Mouse (Mus musculus): Measurements from ENCODE around the gene Olfr122. TPM values are rescaled to one million over a fixed set of nuclear protein-coding genes. Genes with fewer than 3 reads are reported as not detected.

Olfr122 gene
- polyA plus RNA-seq (2012; ENCODE audit: insufficient read depth, insufficient read length, missing spikeins) = not detected in 2 replicates

- Histone ChIP-seq H3K4me3 (ENCODE audit: insufficient read depth, low read depth, low read length) (no peak within 1 kb of the TSS), H3K4me1 (ENCODE audit: control insufficient read depth, insufficient read depth, insufficient read length, low read length) (no peaks in the 10 kb centered on the region)
These were observed at the start of gene Olfr122 for GRCm38 (mm10) chr17:37768307-37768706. Gene Olfr122, plus strand, starts transcription at chr17:37768607.

GRCm38 (mm10) chr17:37721508-37721907, 46.9 kb upstream of the Olfr122 start, which contains the start of gene Olfr120:
Gene Olfr120, plus strand, starts transcription at chr17:37721808.
- no peak within 1 kb of the TSS for H3K4me3 ChIP-seq (ENCODE audit: insufficient read depth, low read depth, low read length)
- no peaks in the 10 kb centered on the region for H3K4me1 ChIP-seq (ENCODE audit: control insufficient read depth, insufficient read depth, insufficient read length, low read length)

More at GRCm38 (mm10) chr17:37768307-37768706, at the start of gene Olfr122:
- H3K27ac ChIP-seq (replicated peaks; ENCODE audit: low read depth, low read length) = no peak within 1 kb of the TSS

GRCm38 (mm10) chr17:37738070-37738469, 30.3 kb upstream of the Olfr122 start:
- H3K4me3 ChIP-seq (ENCODE audit: insufficient read depth, low read depth, low read length) = no peak overlapping the region
- no peak overlapping the region for H3K27ac ChIP-seq (replicated peaks; ENCODE audit: low read depth, low read length)
- H3K4me1 ChIP-seq (ENCODE audit: control insufficient read depth, insufficient read depth, insufficient read length, low read length) = no peaks in the 10 kb centered on the region

More at GRCm38 (mm10) chr17:37721508-37721907, 46.9 kb upstream of the Olfr122 start, which contains the start of gene Olfr120:
- no peak within 1 kb of the TSS for H3K27ac ChIP-seq (replicated peaks; ENCODE audit: low read depth, low read length)

GRCm38 (mm10) chr17:37793229-37793628, 24.8 kb downstream of the Olfr122 start, which contains the start of gene Olfr123:
Gene Olfr123, plus strand, starts transcription at chr17:37793529.
- H3K4me1 ChIP-seq (ENCODE audit: control insufficient read depth, insufficient read depth, insufficient read length, low read length) = no peaks in the 10 kb centered on the region
- no peak within 1 kb of the TSS for H3K27ac ChIP-seq (replicated peaks; ENCODE audit: low read depth, low read length)
- no peak within 1 kb of the TSS for H3K4me3 ChIP-seq (ENCODE audit: insufficient read depth, low read depth, low read length)

GRCm38 (mm10) chr17:37799588-37799987, 31.2 kb downstream of the Olfr122 start, which contains the start of gene Olfr124:
Gene Olfr124, plus strand, starts transcription at chr17:37799888.
- Histone ChIP-seq H3K4me3 (ENCODE audit: insufficient read depth, low read depth, low read length) (no peak within 1 kb of the TSS), H3K4me1 (ENCODE audit: control insufficient read depth, insufficient read depth, insufficient read length, low read length) (no peaks in the 10 kb centered on the region), H3K27ac (replicated peaks; ENCODE audit: low read depth, low read length) (no peak within 1 kb of the TSS)

Other genes with a start within 250 kb of the Olfr122 start
- gene Olfr112, start 199.2 kb upstream of the Olfr122 start, polyA plus RNA-seq (2012; ENCODE audit: insufficient read depth, insufficient read length, missing spikeins) = not detected in 2 replicates
- gene Olfr113, start 190.9 kb upstream of the Olfr122 start, polyA plus RNA-seq (2012; ENCODE audit: insufficient read depth, insufficient read length, missing spikeins) = not detected in 2 replicates
- not detected in 2 replicates for gene Olfr114, start 175.9 kb upstream of the Olfr122 start, polyA plus RNA-seq (2012; ENCODE audit: insufficient read depth, insufficient read length, missing spikeins)
- not detected in 2 replicates for gene Olfr115, start 141.5 kb upstream of the Olfr122 start, polyA plus RNA-seq (2012; ENCODE audit: insufficient read depth, insufficient read length, missing spikeins)
- not detected in 2 replicates for gene Olfr116, start 141.4 kb upstream of the Olfr122 start, polyA plus RNA-seq (2012; ENCODE audit: insufficient read depth, insufficient read length, missing spikeins)
- gene Olfr117, start 104.8 kb upstream of the Olfr122 start, polyA plus RNA-seq (2012; ENCODE audit: insufficient read depth, insufficient read length, missing spikeins) = not detected in 2 replicates
- not detected in 2 replicates for gene Olfr118, start 101.6 kb upstream of the Olfr122 start, polyA plus RNA-seq (2012; ENCODE audit: insufficient read depth, insufficient read length, missing spikeins)
- not detected in 2 replicates for gene Olfr119, start 72.0 kb upstream of the Olfr122 start, polyA plus RNA-seq (2012; ENCODE audit: insufficient read depth, insufficient read length, missing spikeins)
- not detected in 2 replicates for gene Olfr120, start 46.8 kb upstream of the Olfr122 start, polyA plus RNA-seq (2012; ENCODE audit: insufficient read depth, insufficient read length, missing spikeins)
- not detected in 2 replicates for gene Olfr121, start 19.8 kb upstream of the Olfr122 start, polyA plus RNA-seq (2012; ENCODE audit: insufficient read depth, insufficient read length, missing spikeins)
- not detected in 2 replicates for gene Olfr123, start 24.9 kb downstream of the Olfr122 start, polyA plus RNA-seq (2012; ENCODE audit: insufficient read depth, insufficient read length, missing spikeins)
- not detected in 2 replicates for gene Olfr124, start 31.3 kb downstream of the Olfr122 start, polyA plus RNA-seq (2012; ENCODE audit: insufficient read depth, insufficient read length, missing spikeins)
- not detected in 2 replicates for gene Olfr125, start 64.3 kb downstream of the Olfr122 start, polyA plus RNA-seq (2012; ENCODE audit: insufficient read depth, insufficient read length, missing spikeins)
- not detected in 2 replicates for gene Olfr126, start 78.9 kb downstream of the Olfr122 start, polyA plus RNA-seq (2012; ENCODE audit: insufficient read depth, insufficient read length, missing spikeins)
- gene Olfr127, start 131.8 kb downstream of the Olfr122 start, polyA plus RNA-seq (2012; ENCODE audit: insufficient read depth, insufficient read length, missing spikeins) = not detected in 2 replicates
- not detected in 2 replicates for gene Olfr128, start 151.9 kb downstream of the Olfr122 start, polyA plus RNA-seq (2012; ENCODE audit: insufficient read depth, insufficient read length, missing spikeins)
- not detected in 2 replicates for gene Olfr761, start 184.5 kb downstream of the Olfr122 start, polyA plus RNA-seq (2012; ENCODE audit: insufficient read depth, insufficient read length, missing spikeins)

All from brown adipose tissue, adult 24 weeks (tissue).